Mouse (Mus musculus) thymus, adult 2 months (tissue): Measurements from ENCODE around the gene Map4k4. TPM values are rescaled to one million over a fixed set of nuclear protein-coding genes. Genes with fewer than 3 reads are reported as not detected.

Experiments used
- DNase-seq: peaks from one replicate; pipeline ENCODE4 v3.0.0; 2021
- H3K27ac ChIP-seq: fragments of 200-500 bp; 2 replicates; pipeline ENCODE4 v1.5.1; 2012; ENCODE audit warnings: low read length, control low read depth; ENCODE audit not compliant: control insufficient read depth, insufficient read depth
- H3K27me3 ChIP-seq: fragments of 200-500 bp; 2 replicates; pipeline ENCODE4 v1.6.1; 2012; ENCODE audit warnings: mild to moderate bottlenecking, low read length, moderate library complexity, mixed read lengths; ENCODE audit not compliant: control insufficient read depth, insufficient read depth
- H3K36me3 ChIP-seq: fragments of 200-500 bp; 2 replicates; pipeline ENCODE4 v1.6.1; 2012; ENCODE audit warnings: mild to moderate bottlenecking, low read length, moderate library complexity; ENCODE audit not compliant: control insufficient read depth, insufficient read depth
- H3K4me1 ChIP-seq: fragments of 200-500 bp; replicated peaks from 2 replicates; pipeline ENCODE4 v1.6.1; 2012; ENCODE audit warnings: low read length; ENCODE audit not compliant: control insufficient read depth, insufficient read depth
- H3K4me3 ChIP-seq: fragments of 200-500 bp; 2 replicates; pipeline ENCODE4 v1.5.1; 2012; ENCODE audit warnings: mild to moderate bottlenecking, low read length, control low read depth, moderate library complexity; ENCODE audit not compliant: control insufficient read depth, insufficient read depth
- CTCF ChIP-seq: fragments of 200-500 bp; IDR thresholded peaks from 2 replicates; pipeline ENCODE4 v1.5.1; 2012; ENCODE audit warnings: mild to moderate bottlenecking, control low read depth, low read length, moderate library complexity, borderline replicate concordance; ENCODE audit not compliant: control insufficient read depth, poor library complexity, insufficient read depth; ENCODE audit errors: extremely low read depth
- POLR2A ChIP-seq: fragments of 200-500 bp; IDR thresholded peaks from 2 replicates; pipeline ENCODE4 v1.6.1; 2012; ENCODE audit warnings: mild to moderate bottlenecking, low read length, control low read depth, moderate library complexity; ENCODE audit not compliant: control insufficient read depth, poor library complexity, insufficient read depth; ENCODE audit errors: extremely low read depth
- WGBS: fragments of 180-500 bp; shearing (Covaris S2); methylation state at CpG from one replicate; pipeline ENCODE4 v1.1.7; 2018; 5-methylcytosine and 5-hydroxymethylcytosine counted together
- polyA plus RNA-seq: library from polyadenylated mRNA; depleted of rRNA; stranded (reverse); fragments of >200 nt; gene quantifications from 2 replicates; pipeline ENCODE4 v1.2.3, GENCODE M21; 2012

Map4k4 gene
- polyA plus RNA-seq, 1 experiment: 167 TPM

- Histone ChIP-seq H3K27ac (peak overlapping the region; percentile 73; the same call in 1 of the 2 replicates), H3K36me3 (no peaks in the 10 kb centered on the region), H3K27me3 (no peaks in the 10 kb centered on the region), H3K4me1 (peaks cover 52% of the 10 kb centered on the region), H3K4me3 (no peak overlapping the region)
- WGBS: 44% methylated on average over 9 of the region's 9 CpGs
- DNase-seq: no peak
- no peak for TF ChIP-seq POLR2A
- TF ChIP-seq CTCF: no peak
These were observed 31.6 kb downstream of the Map4k4 start for GRCm38 (mm10) chr1:39932216-39932739.

GRCm38 (mm10) chr1:39932922-39933321 is 32.2 kb downstream of the Map4k4 start:
- no peak overlapping the region for H3K4me3 ChIP-seq
- 35% methylated on average over 10 of the region's 10 CpGs for WGBS
- H3K27ac ChIP-seq: peak overlapping the region; percentile 73; the same call in 1 of the 2 replicates
- no peaks in the 10 kb centered on the region for H3K36me3 ChIP-seq
- no peak for TF ChIP-seq CTCF
- TF ChIP-seq POLR2A: no peak
- H3K27me3 ChIP-seq: no peaks in the 10 kb centered on the region
- peaks cover 52% of the 10 kb centered on the region for H3K4me1 ChIP-seq
- no peak for DNase-seq

GRCm38 (mm10) chr1:39934954-39935353 is 34.2 kb downstream of the Map4k4 start:
- H3K36me3 ChIP-seq: no peaks in the 10 kb centered on the region
- peaks cover 47% of the 10 kb centered on the region for H3K4me1 ChIP-seq
- WGBS: 22% methylated on average over 8 of the region's 8 CpGs
- H3K27ac ChIP-seq: peak overlapping the region; percentile 82
- peak; percentile 50 for DNase-seq
- H3K4me3 ChIP-seq: no peak overlapping the region
- TF ChIP-seq CTCF: no peak
- no peak for TF ChIP-seq POLR2A
- no peaks in the 10 kb centered on the region for H3K27me3 ChIP-seq

GRCm38 (mm10) chr1:39935616-39936015 is 34.9 kb downstream of the Map4k4 start:
- Histone ChIP-seq H3K4me1 (peaks cover 49% of the 10 kb centered on the region), H3K36me3 (no peaks in the 10 kb centered on the region), H3K27me3 (no peaks in the 10 kb centered on the region), H3K4me3 (no peak overlapping the region; the same call in 1 of the 2 replicates), H3K27ac (peak overlapping the region; percentile 39)
- TF ChIP-seq CTCF: no peak
- no peak for TF ChIP-seq POLR2A
- WGBS: 10% methylated on average over 10 of the region's 10 CpGs
- DNase-seq: no peak

GRCm38 (mm10) chr1:39936332-39936802 is 35.7 kb downstream of the Map4k4 start:
- Histone ChIP-seq H3K27ac (peak overlapping the region; percentile 61), H3K4me1 (peaks cover 50% of the 10 kb centered on the region), H3K36me3 (no peaks in the 10 kb centered on the region), H3K27me3 (no peaks in the 10 kb centered on the region), H3K4me3 (peak overlapping the region; percentile 50)
- peak; percentile 83 for DNase-seq
- no peak for TF ChIP-seq POLR2A
- peak; percentile 96 for TF ChIP-seq CTCF
- 0% methylated on average over 13 of the region's 13 CpGs for WGBS

- peaks cover 50% of the 10 kb centered on the region for H3K4me1 ChIP-seq
- H3K36me3 ChIP-seq: no peaks in the 10 kb centered on the region
- H3K27ac ChIP-seq: peak overlapping the region; percentile 24; the same call in 1 of the 2 replicates
- H3K27me3 ChIP-seq: no peaks in the 10 kb centered on the region
- H3K4me3 ChIP-seq: no peak overlapping the region
- DNase-seq: no peak
- 94% methylated on average over 2 of the region's 2 CpGs for WGBS
- no peak for TF ChIP-seq CTCF
- no peak for TF ChIP-seq POLR2A
These were observed 36.2 kb downstream of the Map4k4 start for GRCm38 (mm10) chr1:39936934-39937333.

GRCm38 (mm10) chr1:39937609-39938008 is 36.9 kb downstream of the Map4k4 start:
- no peak for TF ChIP-seq POLR2A
- no peak for TF ChIP-seq CTCF
- Histone ChIP-seq H3K4me3 (no peak overlapping the region), H3K36me3 (no peaks in the 10 kb centered on the region), H3K4me1 (peaks cover 45% of the 10 kb centered on the region), H3K27me3 (no peaks in the 10 kb centered on the region), H3K27ac (no peak overlapping the region)
- 91% methylated on average over 4 of the region's 4 CpGs for WGBS
- no peak for DNase-seq
